Mouse (Mus musculus): ENCODE results near the gene Rp9.

Rp9 gene

GRCm38 (mm10) chr9:22366621-22367020, 102.9 kb downstream of the Rp9 start:
- no peak for DNase-seq (ENCODE audit: low spot score)

- DNase-seq (ENCODE audit: low spot score) = no peak
Observed at GRCm38 (mm10) chr9:22366221-22366620, 103.3 kb downstream of the Rp9 start.

Data from yolk sac, embryonic 10.5 days (tissue).